Mouse (Mus musculus) forebrain, postnatal 0 days (tissue): ENCODE measurements at regions not wholly inside any gene's neighbourhood (a gene's known extent, or its start where the extent isn't known, plus 50 kb on each side); places are given as distances from the start of the nearest gene placed in this dataset.
A peak's percentile ranks its signal among the peaks of the same experiment; 100 is the strongest.
"Not testable (repeated sequence)": the region's sequence is repeated elsewhere in the genome, so short reads cannot be mapped to it uniquely, and the experiment has no call there.

Source experiments
- ATAC-seq: fragments of 200-750 bp; cut with Nextera tagmentation; 2 replicates; pipeline ENCODE4 v1.8.0; 2017; ENCODE audit warnings: mild to moderate bottlenecking, moderate library complexity
- DNase-seq: peaks from one replicate; pipeline ENCODE4 v3.0.0-alpha.2; 2015
- H3K27ac ChIP-seq: fragments of 300-500 bp; sonication (generic); 2 replicates; pipeline ENCODE4 v1.5.1; 2014; ENCODE audit warnings: low read depth, mild to moderate bottlenecking, antibody characterized with exemption, low read length, moderate library complexity, mixed read lengths
- H3K27me3 ChIP-seq: fragments of 300-500 bp; sonication (generic); 2 replicates; pipeline ENCODE4 v1.6.1; 2014; ENCODE audit warnings: mild to moderate bottlenecking, low read length, mixed read lengths; ENCODE audit not compliant: insufficient read depth
- H3K36me3 ChIP-seq: fragments of 300-500 bp; sonication (generic); 2 replicates; pipeline ENCODE4 v1.6.1; 2014; ENCODE audit warnings: mild to moderate bottlenecking, moderate library complexity; ENCODE audit not compliant: insufficient read depth
- H3K4me1 ChIP-seq: fragments of 300-500 bp; sonication (generic); 2 replicates; pipeline ENCODE4 v1.6.1; 2014; ENCODE audit warnings: antibody characterized with exemption; ENCODE audit not compliant: insufficient read depth
- H3K4me2 ChIP-seq: fragments of 300-500 bp; sonication (generic); 2 replicates; pipeline ENCODE4 v1.6.1; 2014; ENCODE audit warnings: low read depth, mild to moderate bottlenecking, moderate library complexity
- H3K4me3 ChIP-seq: fragments of 300-500 bp; sonication (generic); 2 replicates; pipeline ENCODE4 v1.5.1; 2014; ENCODE audit warnings: low read depth, low read length, mixed read lengths
- H3K9ac ChIP-seq: fragments of 300-500 bp; sonication (generic); 2 replicates; pipeline ENCODE4 v1.6.1; 2014; ENCODE audit warnings: mild to moderate bottlenecking
- H3K9me3 ChIP-seq: fragments of 300-500 bp; sonication (generic); 2 replicates; pipeline ENCODE4 v1.6.1; 2016; ENCODE audit warnings: low read length
- CTCF ChIP-seq: sonication (generic); IDR thresholded peaks from 2 replicates; pipeline ENCODE4 v1.5.1; 2016; ENCODE audit warnings: antibody characterized with exemption, control low read depth, low read depth
- WGBS: fragments of 180-500 bp; shearing (Covaris S2); extraction: QIAGEN DNeasy Blood & Tissue Kit; methylation state at CpG from one replicate; pipeline ENCODE4 v1.1.7; 2014; 5-methylcytosine and 5-hydroxymethylcytosine counted together

DNA sequence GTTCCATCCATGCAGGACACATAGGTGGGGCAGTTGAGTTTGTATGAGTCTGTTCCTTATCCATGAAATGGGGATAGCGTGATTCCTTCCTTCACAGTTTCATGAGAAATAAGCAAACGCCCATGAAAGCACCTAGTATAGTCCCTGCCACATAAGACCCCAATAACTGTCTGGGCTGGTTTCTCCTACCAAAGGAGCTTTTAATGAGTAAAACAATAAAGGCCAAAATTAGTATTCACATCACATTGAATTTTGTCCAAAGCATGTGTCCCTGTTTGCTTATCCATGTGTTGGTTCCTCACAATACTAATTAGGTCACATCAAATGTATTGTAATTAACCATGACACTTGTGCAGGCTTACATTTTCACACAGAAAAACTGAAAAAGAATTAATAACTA is 221.3 kb downstream of the Prdm13 start:
- no peak overlapping the region for H3K27ac ChIP-seq
- no peak overlapping the region for H3K9ac ChIP-seq
- H3K4me1 ChIP-seq = no peaks in the 10 kb centered on the region
- H3K4me3 ChIP-seq = no peak overlapping the region
- no peaks in the 10 kb centered on the region for H3K36me3 ChIP-seq
- WGBS = 31% methylated on average over 2 of the region's 2 CpGs
- H3K4me2 ChIP-seq = no peak overlapping the region
- ATAC-seq (no peak), DNase-seq (no peak)
- TF ChIP-seq CTCF = no peak
- no peaks in the 10 kb centered on the region for H3K9me3 ChIP-seq
- H3K27me3 ChIP-seq = no peaks in the 10 kb centered on the region

DNA sequence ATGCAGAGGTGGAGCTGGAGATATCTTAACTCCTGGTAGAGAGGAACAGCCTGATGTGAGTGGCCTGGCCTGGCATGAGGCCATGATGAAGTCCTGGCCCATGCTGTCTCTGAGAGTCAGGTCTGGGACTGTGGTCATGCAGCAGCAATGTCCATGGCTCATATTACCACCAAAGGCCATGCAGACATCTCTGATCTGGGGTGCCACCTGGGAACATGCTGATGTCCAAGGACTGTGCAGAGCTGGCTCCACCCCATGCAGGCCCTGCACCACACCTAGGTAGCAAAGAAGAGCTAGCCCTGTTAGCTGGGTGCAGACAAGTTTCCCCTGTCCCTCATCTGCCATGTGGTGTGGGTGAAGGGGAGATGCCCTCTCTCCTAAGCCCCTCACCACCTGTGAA is 244.5 kb downstream of the Prdm13 start:
- Histone ChIP-seq H3K4me3 (no peak overlapping the region), H3K4me2 (no peak overlapping the region), H3K9ac (no peak overlapping the region), H3K36me3 (no peaks in the 10 kb centered on the region), H3K27ac (no peak overlapping the region), H3K4me1 (no peaks in the 10 kb centered on the region), H3K9me3 (no peaks in the 10 kb centered on the region), H3K27me3 (no peaks in the 10 kb centered on the region)
- ATAC-seq (no peak), DNase-seq (no peak)
- no peak for TF ChIP-seq CTCF

DNA sequence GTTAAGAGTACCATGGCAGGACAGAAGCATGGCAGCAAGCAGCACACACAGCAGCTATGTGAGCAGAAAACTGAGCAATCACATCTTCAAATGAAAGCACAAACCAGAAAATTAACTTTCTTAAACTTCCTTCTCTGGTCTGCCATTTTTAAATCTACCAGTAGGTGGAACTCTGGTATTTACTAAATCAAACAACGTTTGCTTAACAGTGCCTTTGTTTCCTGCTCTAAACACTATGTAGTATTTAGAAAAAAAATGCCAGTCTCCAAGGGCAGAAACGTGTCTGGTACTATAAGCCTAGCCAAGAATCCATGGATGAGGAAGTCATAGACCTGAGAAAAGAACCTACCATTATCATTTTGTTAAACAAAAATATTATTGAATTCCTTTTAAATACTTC is 249.1 kb downstream of the Prdm13 start:
- 10% methylated on average over 2 of the region's 2 CpGs for WGBS
- H3K36me3 ChIP-seq = no peaks in the 10 kb centered on the region
- peak; percentile 58 for TF ChIP-seq CTCF
- H3K4me2 ChIP-seq = no peak overlapping the region
- peak; percentile 31 for DNase-seq
- no peak overlapping the region for H3K4me3 ChIP-seq
- H3K9ac ChIP-seq = no peak overlapping the region
- ATAC-seq = peak; percentile 82
- no peaks in the 10 kb centered on the region for H3K4me1 ChIP-seq
- no peak overlapping the region for H3K27ac ChIP-seq
- no peaks in the 10 kb centered on the region for H3K27me3 ChIP-seq
- H3K9me3 ChIP-seq = no peaks in the 10 kb centered on the region

DNA sequence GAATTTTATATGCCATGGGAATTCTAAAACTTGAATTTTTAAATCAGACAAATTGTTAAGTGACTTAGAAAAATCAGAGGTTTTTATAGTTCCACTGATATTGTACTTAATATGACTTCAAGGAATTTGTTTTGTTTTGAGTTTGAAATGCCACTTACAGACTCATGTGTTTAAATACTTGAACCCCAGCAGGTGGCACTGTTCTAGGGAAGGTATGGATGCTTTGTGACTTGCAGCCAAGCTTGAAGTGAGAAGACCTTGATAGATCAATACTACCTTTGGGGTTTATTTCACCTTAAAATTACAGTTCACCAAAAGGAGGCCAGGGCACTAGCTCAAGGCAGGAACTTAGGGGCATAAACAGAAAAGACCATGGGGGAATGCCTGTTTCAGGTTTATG is 277.9 kb downstream of the Prdm13 start:
- Histone ChIP-seq H3K4me2 (no peak overlapping the region), H3K36me3 (no peaks in the 10 kb centered on the region), H3K27me3 (no peaks in the 10 kb centered on the region)

DNA sequence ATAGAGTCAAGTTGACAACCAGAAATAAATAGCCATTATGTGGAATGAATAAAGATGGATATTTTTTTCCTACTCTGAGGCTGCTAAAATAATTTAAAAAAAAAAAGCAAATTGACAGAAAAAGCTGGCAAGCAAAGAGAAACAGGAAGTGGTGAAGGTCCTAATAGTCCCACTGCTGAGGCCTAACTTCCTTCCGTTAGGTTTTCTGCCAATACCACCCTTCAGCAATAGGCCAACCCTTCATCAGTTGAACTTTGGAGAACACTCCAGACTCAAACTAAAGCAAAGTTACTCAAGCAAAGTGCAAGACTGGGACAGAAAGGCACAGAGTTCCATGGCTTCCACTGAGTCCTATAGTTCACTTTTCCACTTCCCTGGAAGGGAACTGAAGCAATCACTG is 316.4 kb downstream of the Prdm13 start:
- Histone ChIP-seq H3K4me2 (no peak overlapping the region), H3K9ac (no peak overlapping the region), H3K27me3 (no peaks in the 10 kb centered on the region), H3K9me3 (no peaks in the 10 kb centered on the region), H3K4me3 (no peak overlapping the region), H3K36me3 (no peaks in the 10 kb centered on the region), H3K27ac (no peak overlapping the region), H3K4me1 (no peaks in the 10 kb centered on the region)
- no peak for TF ChIP-seq CTCF
- WGBS = 96% methylated on average over 1 of the region's 1 CpGs
- ATAC-seq (no peak), DNase-seq (no peak)

More for the DNA sequence above, 277.9 kb downstream of the Prdm13 start:
- H3K9ac ChIP-seq = no peak overlapping the region
- ATAC-seq (no peak), DNase-seq (peak; percentile 10)
- H3K4me3 ChIP-seq = no peak overlapping the region
- no peaks in the 10 kb centered on the region for H3K4me1 ChIP-seq
- TF ChIP-seq CTCF = peak; percentile 34; the same call in 1 of the 2 replicates
- H3K27ac ChIP-seq = no peak overlapping the region
- no peaks in the 10 kb centered on the region for H3K9me3 ChIP-seq

DNA sequence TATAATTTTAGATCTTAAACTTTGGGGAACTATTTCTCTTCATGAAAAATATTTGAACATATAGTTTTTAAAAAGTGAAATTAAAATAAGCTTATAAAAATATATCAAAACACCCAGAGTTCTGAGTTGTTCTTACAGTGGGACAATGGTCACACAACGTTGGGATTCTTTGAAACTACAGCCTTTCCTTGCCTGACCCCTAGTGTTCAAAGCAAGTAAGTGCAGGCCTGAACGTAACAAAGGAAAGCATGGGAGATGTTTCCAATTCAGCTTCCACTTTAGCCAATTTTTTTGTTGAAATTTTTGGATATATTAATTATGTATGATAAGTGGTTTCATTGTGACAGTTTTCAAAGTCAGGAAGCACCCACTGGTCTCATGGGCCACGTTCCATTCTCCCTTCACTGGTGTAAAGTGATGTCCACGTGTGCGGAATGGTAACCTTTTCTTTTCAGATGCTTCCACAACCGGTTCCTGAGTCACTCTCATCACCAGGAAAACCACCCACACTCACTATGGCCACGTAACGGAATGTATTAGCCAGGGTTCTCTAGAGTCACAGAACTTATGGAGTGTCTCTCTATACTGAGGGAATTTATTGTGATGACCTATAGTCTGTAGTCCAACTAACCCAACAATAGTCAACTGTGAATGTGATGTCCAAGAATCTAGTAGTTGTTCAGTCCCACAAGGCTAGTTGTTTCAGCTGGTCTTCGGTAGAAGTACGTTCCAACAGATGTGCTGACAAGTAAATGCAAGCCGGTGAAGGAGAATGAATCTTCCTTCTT is 317.3 kb downstream of the Prdm13 start:
- ATAC-seq (peak; percentile 68), DNase-seq (peak; percentile 70)
- H3K4me1 ChIP-seq = no peaks in the 10 kb centered on the region
- no peak overlapping the region for H3K4me2 ChIP-seq
- no peak overlapping the region for H3K4me3 ChIP-seq
- H3K27ac ChIP-seq = no peak overlapping the region
- no peaks in the 10 kb centered on the region for H3K36me3 ChIP-seq
- no peak overlapping the region for H3K9ac ChIP-seq
- no peaks in the 10 kb centered on the region for H3K9me3 ChIP-seq
- peak; percentile 93 for TF ChIP-seq CTCF
- no peaks in the 10 kb centered on the region for H3K27me3 ChIP-seq
- 66% methylated on average over 11 of the region's 11 CpGs for WGBS

- H3K4me3 ChIP-seq = no peak overlapping the region
- H3K9me3 ChIP-seq = no peaks in the 10 kb centered on the region
- no peaks in the 10 kb centered on the region for H3K27me3 ChIP-seq
- no peaks in the 10 kb centered on the region for H3K36me3 ChIP-seq
- 24% methylated on average over 1 of the region's 1 CpGs for WGBS
- no peak for DNase-seq
- H3K9ac ChIP-seq = no peak overlapping the region
- no peak for TF ChIP-seq CTCF
- ATAC-seq = peak; percentile 40
- no peak overlapping the region for H3K27ac ChIP-seq
- H3K4me2 ChIP-seq = no peak overlapping the region
- H3K4me1 ChIP-seq = no peaks in the 10 kb centered on the region
These were observed 364.0 kb downstream of the Prdm13 start for GRCm38 (mm10) chr4:21321769-21322168.

GRCm38 (mm10) chr4:21309239-21309638 is 376.5 kb downstream of the Prdm13 start:
- not testable (repeated sequence) for DNase-seq, H3K9me3 ChIP-seq, H3K9ac ChIP-seq, H3K36me3 ChIP-seq, H3K27ac ChIP-seq, H3K27me3 ChIP-seq, H3K4me3 ChIP-seq, H3K4me1 ChIP-seq, H3K4me2 ChIP-seq
- peak; percentile 69; the same call in 1 of the 2 replicates for ATAC-seq
- 51% methylated on average over 2 of the region's 2 CpGs for WGBS
